Mouse (Mus musculus) liver, embryonic 13.5 days (tissue): ENCODE measurements around the gene Tiam2. TPM values are rescaled to one million over a fixed set of nuclear protein-coding genes. Genes with fewer than 3 reads are reported as not detected.

Experiments
- ATAC-seq: fragments of 200-750 bp; cut with Nextera tagmentation; 2 replicates; pipeline ENCODE4 v1.8.0; 2017; ENCODE audit warnings: low read depth, mild to moderate bottlenecking, moderate number of reproducible peaks, moderate library complexity
- DNase-seq: peaks from one replicate; pipeline ENCODE4 v3.0.0; 2022
- H3K27ac ChIP-seq: fragments of 300-500 bp; sonication (generic); 2 replicates; pipeline ENCODE4 v1.5.1; 2015; ENCODE audit warnings: moderate library complexity, mild to moderate bottlenecking, inconsistent platforms
- H3K27me3 ChIP-seq: fragments of 300-500 bp; sonication (generic); 2 replicates; pipeline ENCODE4 v1.6.1; 2015; ENCODE audit warnings: mild to moderate bottlenecking, inconsistent platforms
- H3K36me3 ChIP-seq: fragments of 300-500 bp; sonication (generic); 2 replicates; pipeline ENCODE4 v1.6.1; 2015; ENCODE audit warnings: mild to moderate bottlenecking, inconsistent platforms
- H3K4me1 ChIP-seq: fragments of 300-500 bp; sonication (generic); replicated peaks from 2 replicates; pipeline ENCODE4 v1.6.1; 2015; ENCODE audit warnings: inconsistent platforms
- H3K4me2 ChIP-seq: fragments of 300-500 bp; sonication (generic); 2 replicates; pipeline ENCODE4 v1.6.1; 2015; ENCODE audit warnings: inconsistent platforms, mild to moderate bottlenecking, moderate library complexity
- H3K4me3 ChIP-seq: fragments of 300-500 bp; sonication (generic); replicated peaks from 2 replicates; pipeline ENCODE4 v1.5.1; 2015; ENCODE audit warnings: mild to moderate bottlenecking, inconsistent platforms
- H3K9ac ChIP-seq: fragments of 300-500 bp; sonication (generic); 2 replicates; pipeline ENCODE4 v1.6.1; 2015; ENCODE audit warnings: mild to moderate bottlenecking, inconsistent platforms
- H3K9me3 ChIP-seq: fragments of 300-500 bp; sonication (generic); replicated peaks from 2 replicates; pipeline ENCODE4 v1.6.1; 2016; ENCODE audit warnings: inconsistent platforms
- WGBS: fragments of 180-500 bp; shearing (Covaris S2); methylation state at CpG from one replicate; pipeline ENCODE4 v1.1.7; 2015; ENCODE audit not compliant: insufficient replicate concordance; 5-methylcytosine and 5-hydroxymethylcytosine counted together
- polyA plus RNA-seq: library from polyadenylated mRNA; unstranded; fragments of >200 nt; fragmentation: Nextera tagmentation; extraction: Ambion mirVana; gene quantifications from 2 replicates; pipeline ENCODE4 v1.2.1, GENCODE M21; 2015

Tiam2 gene
- polyA plus RNA-seq, 1 experiment from 2014 or later: 0.59 TPM

GRCm38 (mm10) chr17:3432590-3433498 is 106.5 kb downstream of the Tiam2 start:
- no peak overlapping the region for H3K9ac ChIP-seq
- no peak overlapping the region for H3K4me3 ChIP-seq
- ATAC-seq: no peak
- H3K9me3 ChIP-seq: no peaks in the 10 kb centered on the region
- no peaks in the 10 kb centered on the region for H3K27me3 ChIP-seq
- no peak for DNase-seq
- no peaks in the 10 kb centered on the region for H3K36me3 ChIP-seq
- no peak overlapping the region for H3K27ac ChIP-seq
- no peak overlapping the region for H3K4me2 ChIP-seq
- 68% methylated on average over 10 of the region's 10 CpGs for WGBS
- H3K4me1 ChIP-seq: no peaks in the 10 kb centered on the region; the same call in 1 of the 2 replicates

GRCm38 (mm10) chr17:3433521-3434271 is 107.3 kb downstream of the Tiam2 start:
- H3K4me1 ChIP-seq: no peaks in the 10 kb centered on the region; the same call in 1 of the 2 replicates
- H3K36me3 ChIP-seq: no peaks in the 10 kb centered on the region
- ATAC-seq: no peak
- H3K4me2 ChIP-seq: no peak overlapping the region
- WGBS: 66% methylated on average over 3 of the region's 3 CpGs
- H3K9me3 ChIP-seq: no peaks in the 10 kb centered on the region
- no peak overlapping the region for H3K27ac ChIP-seq
- H3K4me3 ChIP-seq: no peak overlapping the region
- DNase-seq: no peak
- H3K27me3 ChIP-seq: no peaks in the 10 kb centered on the region
- H3K9ac ChIP-seq: no peak overlapping the region

GRCm38 (mm10) chr17:3435299-3435698 is 108.9 kb downstream of the Tiam2 start:
- no peaks in the 10 kb centered on the region for H3K9me3 ChIP-seq
- no peak overlapping the region for H3K4me2 ChIP-seq
- no peak overlapping the region for H3K27ac ChIP-seq
- 25% methylated on average over 1 of the region's 1 CpGs for WGBS
- no peaks in the 10 kb centered on the region; the same call in 1 of the 2 replicates for H3K4me1 ChIP-seq
- no peak overlapping the region for H3K4me3 ChIP-seq
- peak; percentile 70 for ATAC-seq
- DNase-seq: no peak
- H3K9ac ChIP-seq: no peak overlapping the region
- no peaks in the 10 kb centered on the region for H3K36me3 ChIP-seq
- no peaks in the 10 kb centered on the region for H3K27me3 ChIP-seq

GRCm38 (mm10) chr17:3436841-3437515 is 110.6 kb downstream of the Tiam2 start:
- DNase-seq (no peak), ATAC-seq (no peak)
- H3K9me3 ChIP-seq: no peaks in the 10 kb centered on the region
- no peak overlapping the region for H3K4me3 ChIP-seq
- no peak overlapping the region for H3K9ac ChIP-seq
- H3K27ac ChIP-seq: no peak overlapping the region
- H3K4me2 ChIP-seq: no peak overlapping the region
- H3K36me3 ChIP-seq: no peaks in the 10 kb centered on the region
- WGBS: 70% methylated on average over 12 of the region's 12 CpGs
- no peaks in the 10 kb centered on the region; the same call in 1 of the 2 replicates for H3K4me1 ChIP-seq
- H3K27me3 ChIP-seq: no peaks in the 10 kb centered on the region

GRCm38 (mm10) chr17:3442526-3443401 is 116.4 kb downstream of the Tiam2 start:
- no peaks in the 10 kb centered on the region for H3K27me3 ChIP-seq
- peak; percentile 53 for ATAC-seq
- no peak overlapping the region for H3K4me3 ChIP-seq
- DNase-seq: no peak
- H3K4me1 ChIP-seq: no peaks in the 10 kb centered on the region
- H3K4me2 ChIP-seq: no peak overlapping the region
- H3K9ac ChIP-seq: no peak overlapping the region
- no peaks in the 10 kb centered on the region for H3K36me3 ChIP-seq
- WGBS: 62% methylated on average over 10 of the region's 10 CpGs
- no peak overlapping the region for H3K27ac ChIP-seq
- no peaks in the 10 kb centered on the region for H3K9me3 ChIP-seq

- 37% methylated on average over 8 of the region's 8 CpGs for WGBS
- H3K4me2 ChIP-seq: no peak overlapping the region
- H3K9ac ChIP-seq: no peak overlapping the region
Measured at GRCm38 (mm10) chr17:3446191-3446950, 120.0 kb downstream of the Tiam2 start.

GRCm38 (mm10) chr17:3448725-3449124 is 122.4 kb downstream of the Tiam2 start:
- no peaks in the 10 kb centered on the region for H3K4me1 ChIP-seq
- no peaks in the 10 kb centered on the region for H3K36me3 ChIP-seq
- WGBS: 20% methylated on average over 3 of the region's 3 CpGs
- ATAC-seq (no peak), DNase-seq (peak; percentile 12)
- H3K4me3 ChIP-seq: no peak overlapping the region
- no peaks in the 10 kb centered on the region for H3K9me3 ChIP-seq
- no peak overlapping the region for H3K4me2 ChIP-seq
- no peak overlapping the region for H3K9ac ChIP-seq
- no peaks in the 10 kb centered on the region for H3K27me3 ChIP-seq
- no peak overlapping the region for H3K27ac ChIP-seq

More at GRCm38 (mm10) chr17:3446191-3446950, 120.0 kb downstream of the Tiam2 start:
- Histone ChIP-seq H3K4me1 (no peaks in the 10 kb centered on the region), H3K27ac (no peak overlapping the region), H3K36me3 (no peaks in the 10 kb centered on the region), H3K9me3 (no peaks in the 10 kb centered on the region), H3K27me3 (no peaks in the 10 kb centered on the region), H3K4me3 (no peak overlapping the region)
- no peak for ATAC-seq
- no peak for DNase-seq

- Histone ChIP-seq H3K4me3 (no peak overlapping the region), H3K36me3 (no peaks in the 10 kb centered on the region), H3K9me3 (no peaks in the 10 kb centered on the region), H3K9ac (no peak overlapping the region), H3K27me3 (no peaks in the 10 kb centered on the region), H3K4me1 (no peaks in the 10 kb centered on the region), H3K27ac (no peak overlapping the region), H3K4me2 (no peak overlapping the region)
- 68% methylated on average over 2 of the region's 2 CpGs for WGBS
- DNase-seq (peak; percentile 63), ATAC-seq (peak; percentile 83)
Measured at GRCm38 (mm10) chr17:3451077-3451476, 124.7 kb downstream of the Tiam2 start.

- 61% methylated on average over 12 of the region's 12 CpGs for WGBS
- no peaks in the 10 kb centered on the region for H3K4me1 ChIP-seq
- H3K27ac ChIP-seq: no peak overlapping the region
- no peak overlapping the region for H3K9ac ChIP-seq
- DNase-seq (no peak), ATAC-seq (no peak)
- H3K4me2 ChIP-seq: no peak overlapping the region
- H3K9me3 ChIP-seq: no peaks in the 10 kb centered on the region
- H3K4me3 ChIP-seq: no peak overlapping the region
- H3K27me3 ChIP-seq: no peaks in the 10 kb centered on the region
- no peaks in the 10 kb centered on the region for H3K36me3 ChIP-seq
Measured at GRCm38 (mm10) chr17:3452571-3453311, 126.4 kb downstream of the Tiam2 start.
